Mouse (Mus musculus) limb, embryonic 14.5 days (tissue): ENCODE data around the gene Anp32a. TPM values are rescaled to one million over a fixed set of nuclear protein-coding genes. Genes with fewer than 3 reads are reported as not detected.

Experiments used
- ATAC-seq: fragments of 200-750 bp; cut with Nextera tagmentation; 2 replicates; pipeline ENCODE4 v1.8.0; 2017; ENCODE audit warnings: low read depth, moderate number of reproducible peaks, moderate TSS enrichment; ENCODE audit not compliant: low FRiP score
- DNase-seq: peaks from one replicate; pipeline ENCODE4 v3.0.0-alpha.2; 2015; ENCODE audit warnings: low spot score
- H3K27ac ChIP-seq: fragments of 300-500 bp; sonication (generic); replicated peaks from 2 replicates; pipeline ENCODE4 v1.5.1; 2014; ENCODE audit warnings: low read depth, mild to moderate bottlenecking, low read length, moderate library complexity, mixed read lengths
- H3K27me3 ChIP-seq: fragments of 300-500 bp; sonication (generic); 2 replicates; pipeline ENCODE4 v1.6.1; 2014; ENCODE audit warnings: low read length, mixed read lengths; ENCODE audit not compliant: control insufficient read depth, insufficient read depth
- H3K36me3 ChIP-seq: fragments of 300-500 bp; sonication (generic); 2 replicates; pipeline ENCODE4 v1.6.1; 2014; ENCODE audit warnings: mild to moderate bottlenecking, low read length, moderate library complexity, mixed read lengths; ENCODE audit not compliant: control insufficient read depth, insufficient read depth
- H3K4me1 ChIP-seq: fragments of 300-500 bp; sonication (generic); 2 replicates; pipeline ENCODE4 v1.6.1; 2014; ENCODE audit warnings: antibody characterized with exemption, low read length, mixed read lengths; ENCODE audit not compliant: control insufficient read depth, insufficient read depth
- H3K4me2 ChIP-seq: fragments of 300-500 bp; sonication (generic); replicated peaks from 2 replicates; pipeline ENCODE4 v1.6.1; 2014; ENCODE audit warnings: low read depth, mild to moderate bottlenecking, low read length, moderate library complexity; ENCODE audit not compliant: severe bottlenecking
- H3K4me3 ChIP-seq: fragments of 300-500 bp; sonication (generic); replicated peaks from 2 replicates; pipeline ENCODE4 v1.5.1; 2014; ENCODE audit warnings: low read length
- H3K9ac ChIP-seq: fragments of 300-500 bp; sonication (generic); 2 replicates; pipeline ENCODE4 v1.6.1; 2014; ENCODE audit warnings: mild to moderate bottlenecking, low read depth, low read length, moderate library complexity; ENCODE audit not compliant: severe bottlenecking
- H3K9me3 ChIP-seq: fragments of 300-500 bp; sonication (generic); 2 replicates; pipeline ENCODE4 v1.6.1; 2016; ENCODE audit warnings: low read length; ENCODE audit not compliant: control insufficient read depth
- POLR2A ChIP-seq: fragments of 200-500 bp; IDR thresholded peaks from 2 replicates; pipeline ENCODE4 v1.8.0; 2012; ENCODE audit warnings: inconsistent platforms, mild to moderate bottlenecking, moderate library complexity, borderline replicate concordance; ENCODE audit not compliant: insufficient read depth, insufficient read length; ENCODE audit errors: extremely low read depth
- WGBS: fragments of 180-500 bp; shearing (Covaris S2); extraction: QIAGEN DNeasy Blood & Tissue Kit; methylation state at CpG from one replicate; pipeline ENCODE4 v1.1.7; 2014; 5-methylcytosine and 5-hydroxymethylcytosine counted together
- polyA plus RNA-seq, 2 experiments: library from polyadenylated mRNA; depleted of rRNA in 1 of 2; stranded (reverse) in 1 of 2; unstranded in 1 of 2; fragments of >200 nt; fragmentation: Nextera tagmentation in 1 of 2; extraction: Ambion mirVana in 1 of 2; gene quantifications; 2 replicates each; pipeline versions ENCODE4 v1.2.1 to v1.2.3; 2012 to 2014

Gene Anp32a
- polyA plus RNA-seq, 2 experiments, result 104 to 468 TPM

- no peak overlapping the region for H3K4me3 ChIP-seq
- no peaks in the 10 kb centered on the region for H3K27me3 ChIP-seq
- no peak for ATAC-seq
- 70% methylated on average over 6 of the region's 6 CpGs for WGBS
- H3K4me2 ChIP-seq, result no peak overlapping the region
- DNase-seq, result no peak
- H3K9me3 ChIP-seq, result no peaks in the 10 kb centered on the region
- no peaks in the 10 kb centered on the region for H3K36me3 ChIP-seq
- peaks cover 33% of the 10 kb centered on the region for H3K4me1 ChIP-seq
- no peak for TF ChIP-seq POLR2A
- no peak overlapping the region for H3K27ac ChIP-seq
- H3K9ac ChIP-seq, result no peak overlapping the region
Observed at GRCm38 (mm10) chr9:62346388-62346679, 5.2 kb downstream of the Anp32a start.

GRCm38 (mm10) chr9:62347201-62347600 is 6.1 kb downstream of the Anp32a start:
- Histone ChIP-seq H3K27ac (no peak overlapping the region), H3K4me2 (no peak overlapping the region), H3K36me3 (no peaks in the 10 kb centered on the region), H3K4me1 (peaks cover 34% of the 10 kb centered on the region), H3K27me3 (no peaks in the 10 kb centered on the region), H3K9ac (no peak overlapping the region), H3K4me3 (no peak overlapping the region), H3K9me3 (no peaks in the 10 kb centered on the region)
- no peak for DNase-seq
- ATAC-seq, result no peak
- no peak for TF ChIP-seq POLR2A
- WGBS, result 82% methylated on average over 5 of the region's 5 CpGs

- peaks cover 34% of the 10 kb centered on the region for H3K4me1 ChIP-seq
- no peaks in the 10 kb centered on the region for H3K27me3 ChIP-seq
- DNase-seq (no peak), ATAC-seq (no peak)
- H3K4me2 ChIP-seq, result no peak overlapping the region
- H3K36me3 ChIP-seq, result peaks cover 1% of the 10 kb centered on the region; the same call in 1 of the 2 replicates
- WGBS, result 78% methylated on average over 10 of the region's 10 CpGs
- H3K4me3 ChIP-seq, result no peak overlapping the region
- no peak overlapping the region for H3K27ac ChIP-seq
- H3K9ac ChIP-seq, result no peak overlapping the region
- H3K9me3 ChIP-seq, result no peaks in the 10 kb centered on the region
- no peak for TF ChIP-seq POLR2A
Observed at GRCm38 (mm10) chr9:62348050-62348449, 7.0 kb downstream of the Anp32a start.

- Histone ChIP-seq H3K4me3 (no peak overlapping the region), H3K27me3 (no peaks in the 10 kb centered on the region), H3K4me1 (peaks cover 34% of the 10 kb centered on the region), H3K4me2 (no peak overlapping the region), H3K9ac (no peak overlapping the region), H3K9me3 (no peaks in the 10 kb centered on the region), H3K27ac (no peak overlapping the region), H3K36me3 (peaks cover 4% of the 10 kb centered on the region; the same call in 1 of the 2 replicates)
- TF ChIP-seq POLR2A, result no peak
- DNase-seq (no peak), ATAC-seq (no peak)
- 63% methylated on average over 6 of the region's 6 CpGs for WGBS
Observed at GRCm38 (mm10) chr9:62348467-62348985, 7.4 kb downstream of the Anp32a start.

- DNase-seq (no peak), ATAC-seq (no peak)
- Histone ChIP-seq H3K4me1 (peaks cover 34% of the 10 kb centered on the region), H3K36me3 (peaks cover 4% of the 10 kb centered on the region; the same call in 1 of the 2 replicates), H3K4me2 (no peak overlapping the region), H3K9me3 (no peaks in the 10 kb centered on the region), H3K27ac (no peak overlapping the region), H3K4me3 (no peak overlapping the region), H3K27me3 (no peaks in the 10 kb centered on the region), H3K9ac (no peak overlapping the region)
- WGBS, result 65% methylated on average over 15 of the region's 15 CpGs
- no peak for TF ChIP-seq POLR2A
Observed at GRCm38 (mm10) chr9:62349250-62349649, 8.2 kb downstream of the Anp32a start.

- no peaks in the 10 kb centered on the region for H3K9me3 ChIP-seq
- DNase-seq (no peak), ATAC-seq (no peak)
- H3K27ac ChIP-seq, result no peak overlapping the region
- no peak overlapping the region for H3K4me3 ChIP-seq
- 70% methylated on average over 2 of the region's 2 CpGs for WGBS
- TF ChIP-seq POLR2A, result no peak
- H3K4me1 ChIP-seq, result peaks cover 28% of the 10 kb centered on the region
- no peak overlapping the region for H3K9ac ChIP-seq
- H3K36me3 ChIP-seq, result peaks cover 8% of the 10 kb centered on the region; the same call in 1 of the 2 replicates
- no peak overlapping the region for H3K4me2 ChIP-seq
- H3K27me3 ChIP-seq, result no peaks in the 10 kb centered on the region
Observed at GRCm38 (mm10) chr9:62350721-62351120, 9.6 kb downstream of the Anp32a start.
